ENCODE assay signal across 12 mouse cellular contexts in the genomic region with DNA sequence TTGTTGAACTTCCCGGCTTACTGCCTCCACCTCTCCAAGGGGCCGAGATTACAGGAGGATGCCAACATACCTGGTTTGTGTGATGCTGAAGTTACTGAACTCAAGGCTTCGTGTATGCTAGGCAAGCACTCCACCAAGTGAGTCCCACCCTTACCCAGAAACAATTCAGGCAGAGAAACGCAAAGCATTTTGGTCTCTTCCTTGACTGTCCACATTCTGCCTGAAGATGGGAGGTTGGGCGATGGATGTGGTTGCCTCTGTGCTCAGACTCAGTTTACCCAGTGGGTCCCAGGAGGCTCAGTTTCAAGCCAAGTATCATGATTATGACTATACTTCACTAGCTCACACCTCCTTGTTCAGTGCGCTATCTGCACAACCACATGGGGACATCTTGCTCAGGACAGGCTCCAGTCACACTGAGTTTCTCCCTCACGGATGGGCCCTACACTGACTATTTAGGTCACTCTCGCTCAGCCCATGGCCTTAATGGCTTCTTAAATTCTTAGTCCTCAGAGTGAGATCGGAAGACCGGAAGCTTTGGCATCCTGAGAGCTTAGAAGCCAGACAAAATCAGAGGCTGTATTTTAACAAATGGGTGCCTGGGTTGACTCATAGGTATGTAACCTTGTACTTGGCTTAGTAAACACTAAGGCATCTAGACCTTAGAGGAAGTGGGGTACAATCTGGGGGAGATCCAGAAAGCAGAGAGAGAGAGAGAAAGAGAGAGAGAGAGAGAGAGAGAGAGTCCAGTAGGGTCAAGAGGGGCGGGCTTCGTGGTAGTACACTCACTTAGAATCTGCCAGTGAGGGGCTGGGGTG.
DNase-seq lines count a peak whose midpoint lies in the region; ATAC-seq and TF ChIP-seq lines count a peak whose summit lies in the region.
"Had no signal": no experiment of that assay in that cellular context is flagged by ENCODE, and none has a peak within 500 bp of the region (broad histone marks: within the 10 kb centered on the region; RNA-seq: fewer than 3 reads in every experiment).

No protein-coding gene starts in this region.

- DNase-seq in hindbrain, embryonic 11.5 days (ENCODE audit: low spot score) = no peak
- peak; percentile 33 for DNase-seq in MEL-GATA-1-ER (ENCODE audit: extremely low read depth, low read depth)
- no peak for DNase-seq in spleen, adult 2 months (ENCODE audit: low read depth in 1 of 2, low spot score in 2 of 2)
- no peak for DNase-seq in layer of hippocampus, adult 9-11 months
- DNase-seq in layer of hippocampus, adult 18-20 months (ENCODE audit: low spot score in 2 of 2) = no peak
- DNase-seq: cerebellum, adult 18-20 months; right cerebral cortex, postnatal 14 days had no signal

- TF ChIP-seq CTCF in spleen, adult 2 months (IDR thresholded peaks at IDR 0.05; ENCODE audit: extremely low read depth, insufficient read depth, insufficient read length, insufficient replicate concordance) = no peak

- ATAC-seq in hindbrain, embryonic 13.5 days (ENCODE audit: low FRiP score) = no peak
- no peak for ATAC-seq in hindbrain, embryonic 11.5 days (ENCODE audit: low FRiP score)
- ATAC-seq: hindbrain, postnatal 0 days had no signal

- no peaks in the 10 kb centered on the region for H3K36me3 ChIP-seq in hindbrain, embryonic 13.5 days
- H3K36me3 ChIP-seq in hindbrain, embryonic 11.5 days (ENCODE audit: control insufficient read depth, insufficient read depth, low read length) = no peaks in the 10 kb centered on the region
- H3K36me3 ChIP-seq in spleen, adult 2 months (ENCODE audit: control insufficient read depth, insufficient read depth, low read length) = no peaks in the 10 kb centered on the region
- H3K36me3 ChIP-seq: G1E; limb, embryonic 12.5 days had no signal

- H3K4me1 ChIP-seq in hindbrain, embryonic 13.5 days (replicated peaks) = peaks cover 23% of the 10 kb centered on the region
- H3K4me1 ChIP-seq in hindbrain, embryonic 11.5 days (replicated peaks; ENCODE audit: control insufficient read depth, insufficient read depth, low read length) = peaks cover 2% of the 10 kb centered on the region; the same call in 1 of the 2 replicates
- H3K4me1 ChIP-seq in brown adipose tissue, adult 24 weeks (ENCODE audit: control insufficient read depth, insufficient read depth, insufficient read length, low read length) = no peaks in the 10 kb centered on the region
- no peaks in the 10 kb centered on the region for H3K4me1 ChIP-seq in spleen, adult 2 months (ENCODE audit: control insufficient read depth, insufficient read depth, insufficient read length)

- no peak for TF ChIP-seq POLR2A in spleen, adult 2 months (IDR thresholded peaks at IDR 0.05; ENCODE audit: low read depth, low read length)

- H3K4me3 ChIP-seq in hindbrain, embryonic 13.5 days = no peak overlapping the region
- no peak overlapping the region for H3K4me3 ChIP-seq in hindbrain, embryonic 11.5 days (ENCODE audit: low read depth, low read length)
- H3K4me3 ChIP-seq in brown adipose tissue, adult 24 weeks (ENCODE audit: insufficient read depth, low read depth, low read length) = no peak overlapping the region
- H3K4me3 ChIP-seq in spleen, adult 2 months (ENCODE audit: extremely low read depth, insufficient read depth, insufficient read length) = no peak overlapping the region
- H3K4me3 ChIP-seq: limb, embryonic 12.5 days had no signal

- H3K27me3 ChIP-seq in hindbrain, embryonic 13.5 days = peaks cover 65% of the 10 kb centered on the region
- H3K27me3 ChIP-seq in hindbrain, embryonic 11.5 days (ENCODE audit: control insufficient read depth, insufficient read depth, low read length) = peaks cover 5% of the 10 kb centered on the region; the same call in 1 of the 2 replicates
- H3K27me3 ChIP-seq in spleen, adult 2 months (ENCODE audit: control insufficient read depth, insufficient read depth, low read length) = no peaks in the 10 kb centered on the region

- no peaks in the 10 kb centered on the region for H3K9me3 ChIP-seq in hindbrain, embryonic 13.5 days
- H3K9me3 ChIP-seq in hindbrain, embryonic 11.5 days (ENCODE audit: control insufficient read depth, low read length) = no peaks in the 10 kb centered on the region

- no peak overlapping the region for H3K9ac ChIP-seq in hindbrain, embryonic 13.5 days
- no peak overlapping the region for H3K9ac ChIP-seq in hindbrain, embryonic 11.5 days (ENCODE audit: low read depth, low read length)
- H3K9ac ChIP-seq: limb, embryonic 12.5 days had no signal

- H3K4me2 ChIP-seq in hindbrain, embryonic 13.5 days = no peak overlapping the region
- H3K4me2 ChIP-seq in hindbrain, embryonic 11.5 days (replicated peaks; ENCODE audit: low read depth, low read length) = no peak overlapping the region
- H3K4me2 ChIP-seq: limb, embryonic 12.5 days had no signal

- WGBS in hindbrain, embryonic 13.5 days = 91% methylated on average over 12 of the region's 12 CpGs
- 83% methylated on average over 12 of the region's 12 CpGs for WGBS in hindbrain, embryonic 11.5 days
- 83% methylated on average over 12 of the region's 12 CpGs for WGBS in spleen, adult 2 months

- 0 out of 2 replicates have a peak overlapping the region, but pooled peaks have one; percentile 23 for H3K27ac ChIP-seq in hindbrain, embryonic 13.5 days
- no peak overlapping the region for H3K27ac ChIP-seq in hindbrain, embryonic 11.5 days (ENCODE audit: low read depth, low read length)
- peak overlapping the region; percentile 32; the same call in 1 of the 2 replicates for H3K27ac ChIP-seq in brown adipose tissue, adult 24 weeks (replicated peaks; ENCODE audit: low read depth, low read length)
- peak overlapping the region; percentile 17; the same call in 1 of the 2 replicates for H3K27ac ChIP-seq in spleen, adult 2 months (ENCODE audit: insufficient read depth, low read length)
- H3K27ac ChIP-seq: hindbrain, postnatal 0 days; limb, embryonic 12.5 days had no signal
